Mouse (Mus musculus): ENCODE data around the gene a.

- TF ChIP-seq CTCF (IDR thresholded peaks at IDR 0.05; ENCODE audit: control insufficient read depth, insufficient read depth, insufficient replicate concordance, low read depth, low read length): no peak
- no peak for TF ChIP-seq POLR2A (IDR thresholded peaks at IDR 0.05; ENCODE audit: control insufficient read depth, low read depth, low read length)
Measured at GRCm38 (mm10) chr2:155046803-155047202, 255.6 kb downstream of the a start.
